Mouse (Mus musculus) CD8-positive naive resting alpha-beta T cell, adult 2 months (primary cell): ENCODE results near the gene Gns.

Experiments
- DNase-seq, 2 experiments: peaks; one replicate each; pipeline ENCODE4 v3.0.0; 2022; ENCODE audit warnings: low read depth in 2 of 2, low spot score in 2 of 2

Gns gene

GRCm38 (mm10) chr10:121398599-121398998, 33.7 kb downstream of the Gns start:
- no peak for DNase-seq

GRCm38 (mm10) chr10:121401005-121401404, 36.1 kb downstream of the Gns start:
- no peak for DNase-seq

- no peak for DNase-seq
Observed at GRCm38 (mm10) chr10:121403104-121403503, 38.2 kb downstream of the Gns start.

DNA sequence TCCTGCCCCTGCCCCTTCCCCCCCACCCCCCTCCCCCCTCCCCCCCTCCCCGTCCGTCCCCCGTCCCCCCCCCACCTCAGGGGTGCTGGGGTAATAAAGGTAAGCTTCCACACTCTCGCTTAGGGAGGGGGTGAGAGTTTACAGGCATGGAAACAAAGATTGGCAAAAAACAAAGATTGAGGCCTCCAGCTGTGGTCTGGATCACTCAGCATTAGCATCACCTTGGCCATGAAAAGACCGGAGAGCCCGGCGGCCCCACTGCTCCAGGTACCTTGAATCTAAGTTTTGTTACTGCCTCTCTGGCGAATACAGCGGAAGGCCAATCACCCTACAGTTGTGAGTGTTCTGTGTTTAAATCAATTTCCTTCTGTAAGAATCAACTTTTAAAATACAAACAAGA, 39.1 kb downstream of the Gns start:
- no peak for DNase-seq

DNA sequence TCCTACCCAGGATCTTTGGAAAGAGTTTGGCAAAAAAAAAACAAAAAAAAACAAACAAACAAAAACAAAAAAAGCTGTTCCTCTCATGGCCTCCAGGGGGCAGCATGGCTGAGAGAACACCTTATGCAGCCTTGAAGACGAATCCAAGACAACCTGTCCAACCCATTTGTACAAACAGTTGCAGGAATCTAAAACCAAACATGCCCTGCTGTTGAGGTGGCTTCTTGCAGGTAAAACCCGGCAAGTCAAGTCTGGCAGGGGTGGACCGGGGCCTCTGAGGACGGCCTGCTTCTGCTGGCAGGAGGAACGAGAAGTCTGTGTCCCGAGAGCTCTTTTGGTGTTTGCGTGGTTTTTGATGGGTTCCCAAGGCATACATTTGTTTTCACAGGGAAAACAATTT, 44.8 kb downstream of the Gns start:
- DNase-seq, result peak; percentile 24 to 32

GRCm38 (mm10) chr10:121411721-121412455, 47.0 kb downstream of the Gns start:
- no peak for DNase-seq

DNA sequence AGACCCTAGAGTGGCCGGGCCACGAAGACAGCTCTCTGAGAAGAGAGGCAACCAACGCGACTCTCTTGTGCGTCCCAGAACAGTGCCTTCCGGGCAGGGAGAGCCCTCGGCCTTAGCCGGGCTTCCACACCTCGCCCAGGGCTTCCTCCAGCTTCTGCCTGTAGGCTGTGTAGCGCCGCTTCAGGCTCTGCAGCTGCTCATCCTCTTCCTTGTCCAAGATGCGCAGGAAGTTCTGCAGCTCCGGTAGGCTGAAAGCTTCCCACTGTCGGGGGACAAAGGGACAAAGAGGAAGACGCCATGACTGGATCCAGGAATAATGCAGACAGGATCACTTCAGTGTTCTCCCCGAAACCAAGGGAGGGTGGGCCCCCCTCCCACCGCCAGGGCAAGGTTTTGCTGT, 47.9 kb downstream of the Gns start:
- DNase-seq, result no peak

DNA sequence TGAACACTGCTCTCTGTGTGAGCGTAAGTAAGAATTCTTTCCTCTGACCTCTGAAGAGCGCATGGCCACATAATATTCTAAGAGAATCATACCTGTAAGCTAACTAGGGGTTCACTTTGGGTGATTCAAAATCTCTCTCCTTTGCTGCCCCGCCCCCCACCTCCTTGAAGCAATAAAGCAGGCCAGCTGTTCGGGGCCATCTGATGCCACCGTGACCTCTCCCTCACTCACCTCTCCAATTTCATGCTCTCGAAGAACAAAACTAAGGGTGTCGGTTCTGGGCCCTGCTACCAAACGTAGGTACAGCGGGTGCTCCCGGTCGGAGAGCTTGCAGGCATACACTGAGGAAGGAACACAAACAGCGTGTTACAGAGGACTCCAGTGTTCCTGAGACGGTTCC, 49.2 kb downstream of the Gns start:
- no peak for DNase-seq

- no peak for DNase-seq
Observed at GRCm38 (mm10) chr10:121418835-121419234, 53.9 kb downstream of the Gns start.

- DNase-seq, result peak; percentile 37 to 46
Observed at GRCm38 (mm10) chr10:121419640-121420470, 55.0 kb downstream of the Gns start.

- DNase-seq, result no peak
Observed at GRCm38 (mm10) chr10:121421023-121421422, 56.1 kb downstream of the Gns start.

- DNase-seq, result no peak
Observed at GRCm38 (mm10) chr10:121421657-121422290, 56.9 kb downstream of the Gns start.

DNA sequence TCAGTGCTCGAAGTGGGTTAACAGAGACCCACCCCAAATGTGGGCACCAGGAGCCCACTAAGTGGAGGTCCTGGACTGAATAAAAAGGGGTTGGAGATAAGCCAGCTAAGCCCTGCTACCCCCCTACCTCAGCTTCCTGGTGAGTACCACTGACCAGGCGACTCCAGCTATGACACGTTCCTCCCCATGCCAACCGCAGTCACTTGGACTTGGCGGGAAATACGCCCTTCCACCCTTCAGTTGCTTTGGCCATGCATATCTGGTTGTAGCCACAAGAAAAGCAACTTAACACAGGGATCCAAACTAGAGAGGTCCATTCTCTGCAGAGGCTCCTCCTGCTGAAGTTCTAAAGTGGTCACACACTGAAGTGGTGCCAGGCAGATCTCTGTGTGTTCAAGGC, 57.4 kb downstream of the Gns start:
- DNase-seq, result no peak

DNA sequence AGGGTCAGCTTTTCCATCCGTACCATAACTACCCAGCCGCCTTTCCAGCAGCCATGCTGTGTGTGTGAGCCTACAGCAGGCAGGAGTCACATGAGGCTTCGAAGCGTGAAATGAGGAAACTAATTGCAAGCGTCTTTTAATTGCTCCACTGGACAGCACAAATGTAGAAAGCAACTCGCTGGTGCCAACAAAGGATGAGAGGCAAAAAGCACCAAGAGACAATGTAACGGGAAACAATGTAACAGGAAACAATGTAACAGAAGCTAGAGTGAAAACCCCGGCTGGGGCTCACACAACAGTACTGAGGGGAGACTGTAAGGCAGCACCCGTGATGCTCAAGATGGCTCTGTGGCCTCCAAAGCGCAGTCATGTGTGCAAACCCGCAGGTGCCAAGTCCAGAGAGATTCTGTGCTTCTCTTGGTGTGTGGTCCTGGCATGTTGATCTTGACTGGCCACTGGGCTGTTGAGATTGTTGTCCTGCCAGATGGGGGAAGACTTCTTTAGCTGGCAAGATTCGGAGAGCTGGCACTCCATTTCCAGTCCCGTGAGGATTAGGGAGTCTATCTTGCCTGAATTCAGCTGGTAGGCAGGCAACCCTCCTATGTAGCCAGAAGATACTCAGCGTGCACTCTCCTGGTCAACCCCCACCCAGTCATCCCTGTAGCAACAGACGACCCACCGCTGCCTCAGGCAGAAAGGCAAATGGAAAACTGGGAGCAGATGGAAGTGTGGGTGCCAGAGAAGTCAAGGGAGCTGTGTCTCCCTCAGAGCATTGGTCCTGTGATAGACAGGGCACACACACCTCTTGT, 58.9 kb downstream of the Gns start:
- DNase-seq, result no peak

GRCm38 (mm10) chr10:121424455-121424854, 59.6 kb downstream of the Gns start:
- DNase-seq, result no peak

DNA sequence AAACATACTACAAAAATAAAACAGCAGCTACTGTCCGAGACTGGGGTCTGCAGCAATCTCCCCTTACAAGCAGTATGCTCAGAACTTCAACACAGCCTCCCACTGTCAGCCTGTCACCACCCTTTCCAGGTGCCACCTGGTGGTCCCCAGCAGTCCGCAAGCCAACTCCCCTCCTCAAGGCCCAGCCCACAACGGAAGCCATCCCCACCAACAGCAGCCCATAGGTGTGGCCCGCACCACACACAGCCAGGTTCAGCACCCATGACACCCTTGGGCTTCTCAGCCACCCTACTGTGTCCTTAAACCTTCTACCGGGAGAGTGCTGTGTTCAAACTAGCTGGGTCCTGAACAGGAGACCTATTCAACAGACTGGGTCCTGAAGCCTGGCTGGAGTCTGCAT, 60.2 kb downstream of the Gns start:
- peak in 1 of 2 experiments; percentile 12 for DNase-seq

DNA sequence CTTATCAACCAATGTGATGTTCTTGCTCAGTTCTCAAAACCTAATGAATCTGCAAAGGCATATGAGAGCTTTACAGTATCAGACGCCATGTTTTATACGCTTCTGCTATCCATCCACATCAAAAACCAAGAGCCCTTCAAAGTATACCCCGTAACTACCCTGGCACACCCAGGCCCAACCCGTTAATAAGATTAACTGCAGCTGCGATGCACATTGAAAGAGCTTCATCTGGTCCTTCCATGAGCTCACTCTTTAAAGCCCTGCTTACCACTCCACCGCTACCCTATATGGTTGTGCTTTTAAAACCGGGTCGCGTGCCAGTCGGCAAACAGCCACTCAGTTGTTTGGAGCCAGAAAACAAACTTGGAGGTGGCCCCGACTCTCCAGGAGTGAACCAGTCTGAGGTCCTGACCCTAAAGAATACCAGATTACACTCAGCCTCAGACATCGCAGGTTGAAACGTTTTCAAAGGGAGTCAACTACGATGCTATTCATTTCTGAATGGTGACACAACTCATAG, 60.7 kb downstream of the Gns start:
- no peak for DNase-seq

DNA sequence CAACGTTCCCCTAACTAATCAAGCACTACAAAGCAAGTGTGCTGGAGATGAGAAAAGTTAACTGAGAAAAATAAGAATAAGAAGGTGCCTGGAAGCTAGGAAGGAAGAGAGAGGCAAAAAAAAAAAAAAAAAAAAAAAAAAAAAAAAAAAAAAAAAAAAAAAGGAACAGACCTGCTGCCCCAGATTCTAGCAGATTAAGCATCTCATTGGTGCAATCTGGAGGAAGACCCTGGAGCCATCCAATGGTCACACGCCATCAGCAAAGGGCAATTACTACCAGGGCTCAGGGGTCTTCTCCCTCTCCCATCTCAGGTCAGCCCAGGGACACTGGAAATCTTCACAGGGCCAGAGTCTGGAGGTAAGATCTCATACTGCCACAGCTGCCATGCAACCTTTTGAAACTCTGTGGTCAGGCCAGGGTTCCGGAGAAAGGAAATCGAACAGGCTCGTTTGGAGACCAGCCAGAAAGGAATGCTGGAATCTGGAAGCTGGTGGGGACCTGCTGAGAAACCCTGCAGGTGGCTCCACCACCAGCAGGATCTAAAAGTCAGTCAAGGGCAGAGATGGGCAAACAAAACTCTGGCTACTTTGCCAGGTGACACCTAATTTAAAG, 61.7 kb downstream of the Gns start:
- no peak for DNase-seq

DNA sequence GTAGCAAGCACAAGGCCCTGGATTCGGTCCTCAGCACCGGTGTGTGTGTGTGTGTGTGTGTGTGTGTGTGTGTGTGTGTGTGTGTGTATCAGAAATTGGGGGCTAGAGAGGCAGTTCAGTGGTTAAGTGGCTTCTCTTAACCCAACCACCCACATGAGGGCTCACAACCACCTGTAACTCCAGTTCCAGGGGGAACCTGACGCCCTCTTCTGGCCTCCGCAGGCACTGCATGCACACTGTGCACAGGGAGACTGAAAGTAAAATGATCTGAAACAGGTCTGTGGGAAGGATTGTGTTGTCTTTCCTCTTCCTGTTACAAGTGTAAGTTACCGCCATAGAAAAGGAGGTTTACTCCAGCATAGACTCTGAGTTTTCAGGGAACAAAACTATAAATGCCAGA, 62.2 kb downstream of the Gns start:
- peak; percentile 47 to 62 for DNase-seq

- no peak for DNase-seq
Observed at GRCm38 (mm10) chr10:121428011-121428711, 63.3 kb downstream of the Gns start.
